Mouse (Mus musculus) limb, embryonic 12.5 days (tissue): ENCODE results near the gene E2f2. TPM values are rescaled to one million over a fixed set of nuclear protein-coding genes. Genes with fewer than 3 reads are reported as not detected.

ENCODE experiments used
- ATAC-seq: fragments of 200-750 bp; cut with Nextera tagmentation; 2 replicates; pipeline ENCODE4 v1.8.0; 2017; ENCODE audit warnings: low read depth, moderate TSS enrichment; ENCODE audit not compliant: insufficient number of reproducible peaks, insufficient read depth, low FRiP score, low TSS enrichment
- H3K27ac ChIP-seq: fragments of 300-500 bp; sonication (generic); 2 replicates; pipeline ENCODE4 v1.5.1; 2016; ENCODE audit warnings: mild to moderate bottlenecking, moderate library complexity
- H3K27me3 ChIP-seq: fragments of 300-500 bp; sonication (generic); 2 replicates; pipeline ENCODE4 v1.6.1; 2016; ENCODE audit warnings: mild to moderate bottlenecking, moderate library complexity
- H3K36me3 ChIP-seq: fragments of 300-500 bp; sonication (generic); 2 replicates; pipeline ENCODE4 v1.6.1; 2016; ENCODE audit warnings: mild to moderate bottlenecking, moderate library complexity
- H3K4me1 ChIP-seq: fragments of 300-500 bp; sonication (generic); replicated peaks from 2 replicates; pipeline ENCODE4 v1.6.1; 2016
- H3K4me2 ChIP-seq: fragments of 300-500 bp; sonication (generic); 2 replicates; pipeline ENCODE4 v1.6.1; 2016; ENCODE audit warnings: mild to moderate bottlenecking, moderate library complexity
- H3K4me3 ChIP-seq: fragments of 300-500 bp; sonication (generic); replicated peaks from 2 replicates; pipeline ENCODE4 v1.5.1; 2016; ENCODE audit warnings: mild to moderate bottlenecking
- H3K9ac ChIP-seq: fragments of 300-500 bp; sonication (generic); replicated peaks from 2 replicates; pipeline ENCODE4 v1.6.1; 2016; ENCODE audit warnings: mild to moderate bottlenecking, moderate library complexity
- H3K9me3 ChIP-seq: fragments of 300-500 bp; sonication (generic); 2 replicates; pipeline ENCODE4 v1.6.1; 2016; ENCODE audit warnings: mild to moderate bottlenecking, moderate library complexity
- WGBS: fragments of 180-500 bp; shearing (Covaris S2); methylation state at CpG from one replicate; pipeline ENCODE4 v1.1.7; 2016; 5-methylcytosine and 5-hydroxymethylcytosine counted together
- polyA plus RNA-seq: library from polyadenylated mRNA; unstranded; fragments of >200 nt; fragmentation: Nextera tagmentation; extraction: Ambion mirVana; gene quantifications from 2 replicates; pipeline ENCODE4 v1.2.1, GENCODE M21; 2016

E2f2 gene
- polyA plus RNA-seq, 1 experiment from 2014 or later: 10.8 TPM

DNA sequence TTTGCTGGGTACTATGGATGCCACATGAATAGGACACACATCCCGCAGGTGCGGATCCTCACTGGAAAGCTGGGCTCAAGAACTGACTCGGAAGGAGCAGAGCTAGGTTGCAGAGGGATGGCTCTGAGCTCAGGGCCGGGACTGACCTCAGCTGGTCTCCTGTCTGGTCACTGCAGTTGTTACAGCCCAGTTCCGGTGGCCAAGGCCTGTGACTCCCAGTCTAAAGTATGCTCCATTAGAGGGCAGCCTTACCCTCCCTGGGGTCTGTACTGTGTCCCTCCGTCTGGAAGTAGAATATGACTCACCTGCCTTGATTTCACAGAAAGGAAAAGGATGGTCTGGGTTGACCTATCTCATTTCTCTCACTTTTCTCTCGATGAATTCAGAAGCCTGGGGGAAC is 72.0 kb downstream of the E2f2 start:
- Histone ChIP-seq H3K36me3 (peaks cover 26% of the 10 kb centered on the region), H3K27me3 (peaks cover 90% of the 10 kb centered on the region), H3K4me3 (no peak overlapping the region), H3K4me2 (no peak overlapping the region), H3K4me1 (peaks cover 37% of the 10 kb centered on the region), H3K27ac (no peak overlapping the region), H3K9ac (no peak overlapping the region), H3K9me3 (no peaks in the 10 kb centered on the region)
- WGBS: 59% methylated on average over 7 of the region's 7 CpGs
- no peak for ATAC-seq

Other genes with a start within 250 kb of the E2f2 start
- 78.5 and 81.5 TPM in 2 replicates for gene Hmgcl, start 225.9 kb upstream of the E2f2 start, polyA plus RNA-seq
- 32.1 and 33.3 TPM in 2 replicates for gene Gale, start 208.7 kb upstream of the E2f2 start, polyA plus RNA-seq
- gene Lypla2, start 199.8 kb upstream of the E2f2 start, polyA plus RNA-seq: 126 and 127 TPM in 2 replicates
- 64.9 and 69.6 TPM in 2 replicates for gene Pithd1, start 185.1 kb upstream of the E2f2 start, polyA plus RNA-seq
- gene Eloa, start 150.6 kb upstream of the E2f2 start, polyA plus RNA-seq: 40.6 and 45.3 TPM in 2 replicates
- 442 and 453 TPM in 2 replicates for gene Rpl11, start 119.0 kb upstream of the E2f2 start, polyA plus RNA-seq
- 652 and 658 TPM in 2 replicates for gene Id3, start 28.9 kb upstream of the E2f2 start, polyA plus RNA-seq
- 9.9 and 11.3 TPM in 2 replicates for gene Asap3, start 34.0 kb downstream of the E2f2 start, polyA plus RNA-seq
- gene Tcea3, start 75.3 kb downstream of the E2f2 start, polyA plus RNA-seq: 5.0 and 5.2 TPM in 2 replicates
- gene Zfp46, start 112.3 kb downstream of the E2f2 start, polyA plus RNA-seq: 25.4 and 25.6 TPM in 2 replicates
- gene Hnrnpr, start 138.5 kb downstream of the E2f2 start, polyA plus RNA-seq: 252 and 268 TPM in 2 replicates